Mouse (Mus musculus) neutrophil, adult 83 days (primary cell): Measurements from ENCODE around the gene Gm3646. TPM values are rescaled to one million over a fixed set of nuclear protein-coding genes. Genes with fewer than 3 reads are reported as not detected.

Experiments used
- total RNA-seq, 2 experiments: library from RNA; stranded (reverse); gene quantifications; one replicate each; pipeline ENCODE4 v1.2.4; 2023

The Gm3646 gene
- total RNA-seq = not detected

DNA sequence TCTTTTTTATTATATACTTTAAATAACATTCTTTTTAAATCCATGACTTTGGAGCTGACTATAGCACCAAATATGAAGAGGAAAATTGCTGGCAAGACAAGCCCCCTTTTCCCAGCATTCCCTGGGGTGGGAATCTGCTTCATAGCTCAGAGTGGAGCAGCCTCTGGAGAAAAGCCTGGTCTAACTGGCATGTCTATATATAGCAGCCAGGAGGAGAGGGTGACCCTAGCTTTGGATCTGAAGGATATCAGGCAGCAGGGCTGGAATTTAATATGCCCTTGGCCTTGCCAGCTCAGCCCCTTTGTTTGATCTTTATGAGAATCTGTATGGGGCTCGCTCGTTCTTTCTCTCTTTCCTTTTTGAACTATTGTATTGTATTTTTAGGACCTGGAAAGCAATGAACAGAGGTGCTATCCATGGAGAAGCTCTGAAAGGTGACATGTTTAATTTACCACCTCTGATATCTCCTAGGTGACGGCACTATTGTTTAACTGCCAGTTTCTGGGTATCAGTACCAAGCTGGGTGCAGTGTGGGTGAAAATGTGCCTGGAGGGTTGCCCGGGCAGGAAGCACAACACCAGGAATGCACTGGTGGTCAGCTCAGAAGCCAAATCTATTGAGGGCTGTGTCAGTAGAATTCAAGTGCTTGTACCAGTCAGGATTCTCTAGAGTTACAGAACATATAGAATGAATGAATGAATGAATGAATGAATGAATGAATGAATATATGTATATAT, at the start of gene Gm3646:
Gene Gm3646 (minus strand): TSS at position 90 of the 737 bp plus-strand sequence.

Other genes starting within 250 kb of the Gm3646 start
- gene Rnf149, start 227.9 kb downstream of the Gm3646 start, total RNA-seq = 10 to 100 TPM; 71.6 to 92.8 TPM
- gene Creg2, start 153.9 kb downstream of the Gm3646 start, total RNA-seq = not detected
- not detected for gene Rfx8, start 84.3 kb downstream of the Gm3646 start, total RNA-seq
- 100 to 1,000 TPM; 190 to 228 TPM for gene Map4k4, start 95.6 kb upstream of the Gm3646 start, total RNA-seq